Mouse (Mus musculus) frontal cortex, postnatal 10 days (tissue): ENCODE measurements around the gene Ccdc150.

Source experiments
- DNase-seq, 2 experiments: peaks; one replicate each; pipeline ENCODE4 v3.0.0; 2022; ENCODE audit warnings: low spot score in 2 of 2, mixed read lengths in 1 of 2

Ccdc150 gene

DNA sequence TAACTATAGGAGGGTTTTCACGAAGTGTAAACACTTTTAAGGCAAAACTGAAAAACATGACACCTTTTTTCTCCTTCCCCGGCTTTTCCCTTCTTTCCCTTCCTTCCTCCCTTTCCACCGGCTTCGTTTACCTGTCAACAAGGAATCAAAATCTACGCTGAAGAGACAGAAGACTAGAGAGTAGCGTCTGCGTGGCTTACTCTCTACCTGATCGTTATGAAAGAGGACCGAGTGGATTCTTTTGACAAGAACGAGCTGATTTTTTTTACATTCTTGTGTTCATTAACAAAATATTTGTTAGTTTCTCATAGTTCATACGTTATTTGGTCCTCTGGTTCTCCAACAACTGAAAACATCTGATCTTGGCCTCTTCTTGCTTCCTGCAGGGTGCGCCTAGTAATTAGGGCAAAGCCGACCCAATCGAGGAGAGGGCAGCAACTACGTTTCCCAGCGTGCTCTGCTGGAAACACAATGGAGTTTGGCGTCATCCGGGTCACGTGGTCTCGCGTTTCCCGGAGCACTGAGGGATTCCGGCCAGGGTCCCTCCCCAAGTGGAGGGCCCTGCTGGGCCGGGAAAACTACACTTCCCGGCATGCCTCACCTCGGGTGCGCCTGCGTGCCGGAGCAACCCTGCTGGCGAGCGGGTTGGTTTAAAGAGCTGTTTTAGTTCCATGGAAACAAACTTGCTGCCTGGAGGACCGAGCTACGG is at the start of gene Ccdc150:
Gene Ccdc150, plus strand, starts transcription at position 526 of the 709 bp plus-strand sequence.
- peak; percentile 95 to 97 for DNase-seq

DNA sequence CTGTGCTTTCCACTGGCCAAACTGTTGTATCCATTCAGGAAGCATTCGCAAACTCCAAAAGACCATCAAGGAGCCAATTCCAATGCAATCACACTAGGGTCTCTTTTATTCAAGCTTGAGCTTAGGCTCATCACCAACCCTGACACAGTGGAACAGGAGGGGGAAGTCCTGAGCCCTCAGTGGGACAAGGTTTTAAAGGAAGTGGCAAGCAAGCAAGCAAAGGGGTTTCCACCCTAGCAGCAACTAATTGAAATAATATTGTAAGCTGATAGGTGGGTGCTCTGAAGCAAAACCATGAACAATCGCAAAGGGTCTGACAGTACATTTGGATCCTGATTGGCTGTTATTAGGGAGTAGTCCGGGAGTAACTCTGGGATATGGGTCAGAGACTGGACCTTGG is 30.2 kb upstream of the Ccdc150 start:
- DNase-seq, result no peak

DNA sequence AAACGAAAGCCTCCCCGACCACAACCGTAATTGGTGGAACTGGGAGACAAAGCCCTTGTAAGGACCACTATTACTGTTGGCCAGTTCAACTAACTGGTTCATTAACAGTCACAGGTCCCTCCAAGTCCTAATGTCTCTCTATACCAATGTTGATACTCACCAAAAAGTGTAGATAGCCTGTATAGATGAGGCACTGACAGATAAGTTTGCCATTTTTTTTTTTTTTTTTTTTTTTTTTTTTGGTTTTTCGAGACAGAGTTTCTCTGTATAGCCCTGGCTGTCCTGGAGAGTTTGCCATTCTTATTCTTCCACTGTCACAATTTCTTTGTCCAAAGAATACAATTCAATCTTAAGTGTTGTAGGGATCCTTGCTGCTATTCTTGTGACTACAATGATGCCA is 7.8 kb upstream of the Ccdc150 start:
- DNase-seq, result no peak

DNA sequence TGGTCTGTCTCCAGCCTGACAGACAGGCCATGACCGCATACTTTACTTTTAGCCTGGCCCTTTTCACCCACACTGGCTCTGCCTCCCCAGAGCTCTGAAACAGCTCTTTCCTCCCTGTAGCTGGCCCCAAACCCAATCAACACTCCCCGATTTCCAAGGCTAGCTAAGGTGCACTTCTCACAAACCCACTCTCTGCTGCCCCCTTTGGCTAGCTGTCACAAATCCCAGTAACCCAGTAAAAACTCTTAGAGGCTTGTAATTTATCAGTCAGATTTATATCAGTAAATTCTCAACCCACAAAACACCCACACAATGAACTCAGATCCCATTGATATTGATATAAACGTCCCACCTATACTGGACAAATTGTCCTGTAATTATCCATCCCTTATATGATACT is 25.1 kb downstream of the Ccdc150 start:
- no peak for DNase-seq

DNA sequence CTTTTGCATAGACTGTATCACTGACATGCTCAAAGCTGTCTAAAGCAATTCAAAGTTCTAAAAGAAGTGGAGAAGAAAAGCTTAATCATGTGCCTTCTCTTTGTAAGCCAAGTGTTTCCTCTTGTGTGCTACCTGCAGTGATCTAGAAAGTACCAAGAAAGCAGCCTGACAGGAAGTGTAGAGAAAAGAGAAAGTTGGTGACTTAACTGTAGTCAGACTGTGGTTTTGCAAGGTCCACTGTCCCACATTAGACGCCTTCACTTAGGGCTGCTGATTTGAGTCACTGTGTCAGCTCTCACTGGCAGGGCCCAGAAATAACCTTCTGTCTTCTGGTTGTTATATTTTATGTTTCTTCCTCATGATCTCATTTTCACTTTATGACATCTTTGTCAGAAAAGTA is 29.1 kb downstream of the Ccdc150 start:
- no peak for DNase-seq

DNA sequence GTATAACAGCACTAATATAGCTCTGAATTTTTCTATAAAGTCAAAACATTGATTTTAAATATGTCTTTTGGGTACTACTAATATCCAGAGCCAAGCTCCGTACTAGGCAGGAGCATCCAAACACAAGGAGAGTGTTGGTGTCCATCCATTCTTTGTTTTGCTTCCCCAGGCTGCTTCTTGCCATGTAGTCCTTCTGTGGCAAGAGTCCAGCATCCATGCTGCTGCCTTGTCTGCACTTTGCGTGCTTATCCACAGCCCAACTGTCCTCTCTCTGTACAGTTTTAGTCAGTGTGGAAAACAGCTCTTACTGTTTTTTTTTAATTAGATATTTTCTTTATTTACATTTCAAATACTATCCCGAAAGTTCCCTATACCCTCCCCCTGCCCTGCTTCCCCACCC is 30.2 kb downstream of the Ccdc150 start:
- DNase-seq, result no peak

DNA sequence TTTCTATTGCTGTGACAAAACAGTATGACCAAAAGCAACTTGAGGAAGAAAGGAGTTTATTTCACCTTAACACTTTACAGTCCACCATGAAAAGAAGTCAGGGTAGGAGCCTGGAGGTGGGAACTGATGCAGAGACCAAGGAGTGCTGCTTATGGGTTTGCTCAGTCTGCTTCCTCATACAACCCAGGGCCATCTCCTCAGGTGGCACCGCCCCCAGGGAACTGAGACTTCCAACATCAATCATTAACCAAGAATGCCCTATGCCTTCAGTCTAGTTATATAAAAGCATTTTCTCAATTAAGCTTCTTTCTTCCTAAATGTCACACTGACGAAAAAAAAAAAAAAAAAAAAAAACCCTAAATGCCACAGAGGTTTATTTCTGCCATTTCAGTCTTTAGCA is 55.9 kb downstream of the Ccdc150 start:
- no peak for DNase-seq

DNA sequence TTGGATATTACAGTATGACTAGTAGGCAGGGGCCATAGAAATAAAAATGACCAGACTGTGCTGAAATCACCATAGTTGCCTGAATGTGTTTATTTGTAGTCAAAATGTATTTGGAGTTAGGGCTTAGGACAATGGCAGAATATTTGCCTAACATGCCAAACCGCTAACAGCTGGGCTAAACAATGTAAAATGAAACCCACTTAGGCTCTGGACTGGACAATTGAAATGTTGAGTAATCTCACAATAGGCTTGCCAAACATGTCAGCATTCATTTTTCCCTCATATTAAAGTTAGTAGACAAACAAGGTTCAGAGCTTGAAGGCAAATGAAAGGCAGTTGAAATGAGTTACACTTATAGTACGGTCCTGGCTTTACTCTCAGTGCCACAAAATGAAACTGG is 76.2 kb downstream of the Ccdc150 start:
- no peak for DNase-seq

DNA sequence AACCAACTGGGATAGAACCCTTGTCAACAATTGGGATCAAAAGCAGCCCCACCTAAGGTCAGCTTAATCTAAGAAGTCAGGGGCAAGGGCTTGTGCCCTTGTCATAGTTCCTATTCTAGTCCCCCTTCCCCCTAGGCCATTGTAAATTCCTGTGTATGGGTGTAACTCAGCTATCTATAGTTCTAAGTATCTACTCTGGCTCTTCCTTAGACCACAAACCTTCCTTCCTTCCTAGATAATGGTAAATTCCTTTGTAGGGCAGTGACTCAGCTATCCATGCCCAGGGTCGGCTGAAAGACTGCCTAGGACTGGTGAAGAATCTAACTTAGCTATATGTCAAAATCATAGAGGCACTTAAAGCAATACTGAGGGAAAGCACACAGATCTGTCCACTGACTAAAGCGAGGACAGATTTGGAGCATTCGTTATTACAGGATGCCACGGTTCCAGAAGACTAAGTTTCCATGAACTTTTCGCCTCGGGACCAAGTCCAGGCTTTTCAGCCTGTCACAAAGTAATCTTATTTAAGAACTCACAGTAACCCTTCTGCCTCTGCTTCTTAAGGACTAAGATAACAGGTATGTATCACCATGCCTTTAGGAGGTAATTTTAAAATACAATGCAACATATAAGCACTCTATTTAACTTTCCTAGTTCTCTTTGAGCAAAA is 77.5 kb downstream of the Ccdc150 start:
- DNase-seq, result no peak

DNA sequence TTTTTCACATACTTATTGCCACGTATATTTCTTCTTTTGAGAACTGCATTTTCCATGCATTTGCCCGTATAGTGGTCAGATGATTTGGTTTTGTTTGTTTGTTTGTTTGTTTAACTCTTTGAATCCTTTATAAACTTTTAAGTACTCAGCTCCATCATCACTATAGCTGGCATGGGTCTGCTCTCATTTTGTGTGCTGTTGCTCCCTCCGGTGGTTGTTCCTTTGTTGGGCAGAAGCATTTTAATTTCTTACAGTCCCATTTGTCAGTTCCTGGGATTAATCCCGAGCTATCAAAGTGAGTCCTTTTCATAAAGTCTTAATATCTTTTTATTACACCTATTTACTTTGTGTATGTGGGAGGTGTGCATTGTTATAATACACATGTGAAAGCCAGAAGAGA is 82.5 kb downstream of the Ccdc150 start:
- peak in 1 of 2 experiments; percentile 15 for DNase-seq

DNA sequence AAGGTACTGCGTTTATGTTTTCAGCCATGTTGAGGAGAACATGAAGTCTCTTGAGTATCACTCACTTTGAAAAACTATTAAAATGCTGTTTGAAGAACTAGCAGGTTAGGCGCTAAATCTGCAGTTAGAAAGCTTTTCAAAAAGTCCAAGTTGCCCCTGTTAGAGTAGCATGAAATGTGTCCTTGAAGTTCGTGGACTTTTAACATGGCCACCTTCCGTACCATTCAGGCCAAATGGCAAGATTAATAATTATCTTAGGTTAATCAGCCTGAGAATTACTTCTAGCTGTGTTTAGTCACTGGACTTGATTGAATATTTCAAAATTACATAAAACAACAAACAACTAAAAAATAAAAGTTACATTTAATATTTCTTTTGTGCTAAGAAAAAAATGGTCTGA is 104.3 kb downstream of the Ccdc150 start:
- no peak for DNase-seq

DNA sequence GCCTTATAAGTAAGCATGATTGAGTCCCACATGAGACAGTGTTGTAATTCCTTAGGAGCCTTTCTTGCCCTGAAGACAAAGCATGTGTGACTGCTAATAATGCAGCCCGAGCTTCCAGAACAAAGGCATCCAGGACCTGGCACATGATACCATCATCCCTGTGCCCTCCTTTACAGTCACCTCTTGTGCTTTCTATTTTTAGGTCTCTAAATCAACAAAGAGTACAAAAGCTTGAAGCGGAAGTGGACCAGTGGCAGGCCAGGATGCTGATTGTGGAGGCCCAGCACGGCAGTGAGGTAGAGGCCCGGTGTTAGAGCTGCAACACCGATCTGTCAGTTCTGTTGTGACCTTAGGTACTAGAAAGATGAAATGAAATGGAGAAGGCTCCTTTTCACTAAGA is 105.0 kb downstream of the Ccdc150 start:
- DNase-seq, result no peak

DNA sequence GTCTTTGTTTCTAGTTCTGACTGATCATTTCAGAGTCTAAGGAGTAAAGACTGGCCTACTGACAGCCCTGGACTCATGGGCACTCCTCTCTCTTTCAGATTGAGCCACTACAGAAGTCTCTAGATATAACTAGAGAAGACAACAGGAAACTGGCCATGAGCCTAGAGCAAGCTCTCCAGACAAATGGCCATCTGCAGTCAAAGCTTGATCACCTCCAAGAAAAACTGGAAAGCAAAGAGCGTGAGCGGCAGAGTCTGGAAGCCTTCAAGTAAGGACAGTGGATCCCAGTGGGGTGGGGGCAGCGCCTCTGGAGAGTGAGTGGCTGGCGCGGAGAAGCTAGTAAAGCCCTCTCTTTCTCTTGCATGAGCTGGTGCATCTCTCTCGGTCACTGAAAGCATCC is 106.1 kb downstream of the Ccdc150 start:
- DNase-seq, result no peak

DNA sequence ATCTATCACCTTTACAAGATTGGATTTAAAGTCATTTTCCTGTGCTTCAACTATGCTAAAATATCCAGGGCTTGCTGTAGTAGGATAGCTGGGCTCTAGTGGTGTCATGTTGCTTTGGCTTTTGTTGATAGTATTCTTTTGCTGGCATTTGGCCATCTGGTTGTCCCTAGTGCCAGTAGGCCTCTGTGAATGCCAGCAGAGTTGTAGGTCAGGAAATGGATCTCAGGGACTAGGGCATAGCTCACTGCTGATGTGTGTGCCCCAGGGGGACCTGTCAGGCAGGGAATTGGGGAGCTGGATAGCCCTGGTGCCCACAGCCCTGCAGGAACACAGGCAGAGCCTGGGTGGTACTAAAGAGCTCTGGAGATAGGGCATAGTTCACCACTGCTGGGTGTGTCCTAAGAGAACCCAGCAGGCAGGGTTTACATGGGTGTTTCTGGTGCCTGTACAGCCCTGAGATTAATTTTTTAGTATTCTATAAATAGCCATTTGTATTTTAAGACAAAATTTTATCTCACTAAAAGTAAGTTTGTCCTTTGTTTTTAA is 127.1 kb downstream of the Ccdc150 start:
- DNase-seq, result no peak

DNA sequence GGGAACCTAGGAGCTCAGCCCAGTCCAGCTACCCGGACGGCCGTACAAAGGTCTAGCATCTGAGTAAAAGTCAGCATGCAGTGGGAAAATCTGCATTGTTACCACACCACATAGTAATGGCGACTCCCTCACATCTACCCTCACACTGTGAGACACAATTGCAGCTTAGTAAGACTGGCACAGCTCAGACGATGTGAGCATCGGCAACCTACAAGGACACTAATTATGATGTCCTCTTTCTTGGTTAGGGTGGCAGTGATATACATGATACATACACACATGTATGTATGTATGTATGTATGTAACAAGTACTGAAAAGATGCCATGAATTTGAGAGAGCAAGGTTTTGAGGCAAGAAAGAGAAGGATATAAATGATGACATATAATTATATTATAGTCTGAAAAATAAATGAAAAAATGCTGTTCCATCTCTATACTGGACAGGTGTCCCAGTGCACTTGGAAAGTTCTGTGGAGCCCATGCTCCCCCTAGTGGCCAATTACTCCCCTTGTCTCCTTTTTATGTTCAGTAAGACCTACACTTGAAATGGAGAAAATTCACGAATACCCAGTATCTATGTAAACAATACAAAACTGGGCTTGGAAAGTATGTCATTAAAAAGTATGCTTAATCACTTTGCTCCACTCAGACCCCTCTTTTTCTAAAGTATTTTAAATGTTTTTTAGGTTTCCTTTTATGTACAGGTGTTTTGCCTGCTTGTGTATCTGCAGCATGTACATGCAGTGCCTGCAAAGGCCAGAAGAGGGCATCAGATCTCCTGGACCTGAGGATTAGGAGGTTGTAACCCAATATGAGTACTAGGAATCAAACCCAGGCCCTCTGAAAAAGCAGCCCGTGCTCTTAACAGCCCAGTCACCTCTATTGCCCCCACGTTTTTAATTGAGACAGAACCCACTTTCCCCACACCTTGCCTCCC is 130.8 kb downstream of the Ccdc150 start:
- DNase-seq, result peak; percentile 21 to 33

DNA sequence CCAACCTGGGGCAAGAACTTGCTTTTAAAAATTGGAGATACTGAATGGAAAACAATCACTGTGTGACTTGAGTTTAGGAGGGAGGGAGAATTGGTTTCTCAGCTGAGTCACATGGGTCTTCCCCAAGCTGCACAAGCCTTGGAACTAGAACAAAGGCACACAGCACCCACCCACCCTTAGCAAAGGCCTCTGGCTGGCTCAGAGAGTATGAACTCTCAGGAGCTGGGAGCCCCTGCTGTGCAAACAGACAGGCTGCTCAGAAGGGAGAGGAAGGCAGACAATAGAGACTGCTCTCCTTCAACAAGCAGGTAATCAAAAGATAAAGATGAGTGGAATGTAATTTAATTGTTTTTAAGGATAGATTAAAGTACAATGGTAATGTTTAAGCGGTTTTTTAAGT is 133.7 kb downstream of the Ccdc150 start:
- no peak for DNase-seq

DNA sequence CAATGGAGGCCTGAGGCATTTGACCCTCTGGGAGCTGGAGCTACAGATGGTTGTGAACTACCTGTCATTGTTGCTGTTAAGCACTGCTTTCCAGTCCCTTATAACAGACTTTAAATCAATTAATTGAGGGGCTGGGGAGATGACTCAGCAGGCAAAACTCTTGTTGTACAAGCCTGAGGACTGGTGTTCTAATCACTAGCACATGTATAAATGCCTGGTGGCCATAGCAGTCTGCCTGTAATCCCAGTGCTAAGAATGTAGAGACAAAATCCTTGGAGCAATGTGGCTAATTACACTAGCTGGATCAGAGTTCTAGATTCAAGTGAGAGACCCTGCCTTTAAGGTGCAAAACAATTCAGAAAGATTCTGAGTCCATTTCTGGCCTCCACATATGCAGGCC is 152.3 kb downstream of the Ccdc150 start:
- no peak for DNase-seq
